Mouse (Mus musculus): ENCODE data around the gene Ccdc85c. TPM values are rescaled to one million over a fixed set of nuclear protein-coding genes. Genes with fewer than 3 reads are reported as not detected.

Ccdc85c gene
- total RNA-seq, 1 experiment from 2014 or later: 2.4 TPM

- no peak for ATAC-seq (replicated peaks; ENCODE audit: low read depth, poor library complexity, severe bottlenecking)
Measured at GRCm38 (mm10) chr12:108223357-108223756, 51.9 kb downstream of the Ccdc85c start.

GRCm38 (mm10) chr12:108221712-108222111 lies 53.5 kb downstream of the Ccdc85c start:
- no peak for ATAC-seq (replicated peaks; ENCODE audit: low read depth, poor library complexity, severe bottlenecking)

DNA sequence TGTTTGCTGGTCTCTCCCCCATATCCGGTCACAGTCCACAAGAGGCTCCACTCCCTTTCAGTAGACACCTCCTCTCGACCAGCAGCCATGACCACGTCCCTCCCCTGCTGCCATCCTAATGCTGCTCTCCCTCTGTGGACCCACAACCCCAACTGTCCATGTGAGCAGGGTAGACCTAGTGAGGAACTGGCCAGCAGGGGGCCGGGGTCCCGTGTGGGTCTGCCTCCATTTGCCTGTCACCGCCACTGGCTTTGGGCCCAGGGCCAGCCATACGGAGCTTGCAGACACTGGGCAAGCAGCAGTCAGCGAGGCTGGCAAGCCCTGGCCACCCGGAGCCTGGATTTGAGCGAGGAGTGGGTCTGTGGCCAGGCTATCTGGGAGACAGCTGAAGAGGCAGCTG lies 54.0 kb downstream of the Ccdc85c start:
- 0 out of 2 replicates have a peak, but pooled peaks have one; percentile 33 for ATAC-seq (replicated peaks; ENCODE audit: low read depth, poor library complexity, severe bottlenecking)

- ATAC-seq (replicated peaks; ENCODE audit: low read depth, poor library complexity, severe bottlenecking): no peak
Measured at GRCm38 (mm10) chr12:108220621-108221020, 54.6 kb downstream of the Ccdc85c start.

DNA sequence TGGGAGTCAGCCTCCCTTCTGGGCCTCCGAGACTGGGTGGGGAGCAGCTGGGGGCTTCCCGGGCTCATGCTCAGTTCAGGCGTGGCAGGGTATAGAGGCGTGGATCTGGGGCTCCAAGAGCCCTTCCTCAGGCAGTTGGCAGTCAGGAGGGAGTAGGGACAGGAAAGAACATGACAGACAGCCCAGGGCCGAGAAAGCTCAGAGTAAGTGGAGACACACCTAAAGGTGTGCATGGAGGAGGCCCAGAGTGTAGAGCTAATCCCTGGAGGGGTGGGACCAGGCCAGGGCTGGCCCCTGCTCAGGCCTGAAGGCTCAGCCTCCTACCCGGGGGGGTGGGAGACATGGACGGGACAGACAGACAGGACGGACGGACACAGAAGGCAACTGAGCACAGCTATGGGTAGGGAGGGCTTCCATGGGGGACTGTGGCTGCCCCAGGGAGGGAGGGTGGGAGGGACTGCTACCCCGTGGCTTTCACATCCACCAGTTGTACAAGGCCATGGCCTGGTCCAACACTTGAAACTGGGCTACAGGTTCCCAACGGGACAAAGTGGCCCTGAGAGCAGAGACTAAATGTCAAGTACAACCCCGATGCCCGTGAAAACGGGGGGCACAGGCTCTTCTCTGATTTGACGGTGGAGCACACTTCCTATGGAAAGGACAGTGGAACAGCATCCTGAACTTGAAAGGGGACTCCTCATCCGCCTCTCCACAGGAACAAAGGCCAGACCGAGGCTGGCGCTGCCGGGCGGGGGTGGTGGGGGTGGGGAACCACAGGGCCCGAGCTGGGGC lies 55.2 kb downstream of the Ccdc85c start:
- ATAC-seq (replicated peaks; ENCODE audit: low read depth, poor library complexity, severe bottlenecking): no peak

DNA sequence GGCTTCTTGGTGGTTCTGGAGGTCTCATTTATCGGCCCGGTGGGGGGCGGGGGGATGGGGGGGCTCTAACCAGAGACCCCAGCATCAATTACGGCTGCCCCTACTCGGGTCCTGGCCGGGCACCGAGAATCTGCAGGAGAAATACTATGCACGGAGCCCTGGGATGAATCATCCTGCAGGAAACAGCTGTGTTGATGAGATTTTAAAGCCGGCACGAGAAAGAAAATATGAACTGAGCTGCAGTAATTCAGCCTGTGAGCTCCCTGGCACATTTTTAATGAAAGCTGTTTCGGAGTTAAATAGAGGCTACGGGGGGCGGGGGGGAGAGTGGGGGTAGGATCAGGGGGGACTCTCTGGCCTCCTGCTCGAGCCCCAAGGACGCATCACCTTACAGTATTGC lies 56.1 kb downstream of the Ccdc85c start:
- ATAC-seq (replicated peaks; ENCODE audit: low read depth, poor library complexity, severe bottlenecking): no peak

GRCm38 (mm10) chr12:108217572-108217971 lies 57.7 kb downstream of the Ccdc85c start:
- peak; percentile 63 for ATAC-seq (replicated peaks; ENCODE audit: low read depth, poor library complexity, severe bottlenecking)

- no peak for ATAC-seq (replicated peaks; ENCODE audit: low read depth, poor library complexity, severe bottlenecking)
Measured at GRCm38 (mm10) chr12:108216611-108217370, 58.4 kb downstream of the Ccdc85c start.

GRCm38 (mm10) chr12:108215090-108215489 lies 60.1 kb downstream of the Ccdc85c start:
- no peak for ATAC-seq (replicated peaks; ENCODE audit: low read depth, poor library complexity, severe bottlenecking)

- ATAC-seq (replicated peaks; ENCODE audit: low read depth, poor library complexity, severe bottlenecking): no peak
Measured at GRCm38 (mm10) chr12:108213090-108214041, 61.9 kb downstream of the Ccdc85c start.

- ATAC-seq (replicated peaks; ENCODE audit: low read depth, poor library complexity, severe bottlenecking): no peak
Measured at GRCm38 (mm10) chr12:108212476-108212875, 62.7 kb downstream of the Ccdc85c start.

GRCm38 (mm10) chr12:108212071-108212470 lies 63.2 kb downstream of the Ccdc85c start:
- ATAC-seq (replicated peaks; ENCODE audit: low read depth, poor library complexity, severe bottlenecking): peak; percentile 31; the same call in 1 of the 2 replicates

GRCm38 (mm10) chr12:108210623-108211022 lies 64.6 kb downstream of the Ccdc85c start:
- no peak for ATAC-seq (replicated peaks; ENCODE audit: low read depth, poor library complexity, severe bottlenecking)

DNA sequence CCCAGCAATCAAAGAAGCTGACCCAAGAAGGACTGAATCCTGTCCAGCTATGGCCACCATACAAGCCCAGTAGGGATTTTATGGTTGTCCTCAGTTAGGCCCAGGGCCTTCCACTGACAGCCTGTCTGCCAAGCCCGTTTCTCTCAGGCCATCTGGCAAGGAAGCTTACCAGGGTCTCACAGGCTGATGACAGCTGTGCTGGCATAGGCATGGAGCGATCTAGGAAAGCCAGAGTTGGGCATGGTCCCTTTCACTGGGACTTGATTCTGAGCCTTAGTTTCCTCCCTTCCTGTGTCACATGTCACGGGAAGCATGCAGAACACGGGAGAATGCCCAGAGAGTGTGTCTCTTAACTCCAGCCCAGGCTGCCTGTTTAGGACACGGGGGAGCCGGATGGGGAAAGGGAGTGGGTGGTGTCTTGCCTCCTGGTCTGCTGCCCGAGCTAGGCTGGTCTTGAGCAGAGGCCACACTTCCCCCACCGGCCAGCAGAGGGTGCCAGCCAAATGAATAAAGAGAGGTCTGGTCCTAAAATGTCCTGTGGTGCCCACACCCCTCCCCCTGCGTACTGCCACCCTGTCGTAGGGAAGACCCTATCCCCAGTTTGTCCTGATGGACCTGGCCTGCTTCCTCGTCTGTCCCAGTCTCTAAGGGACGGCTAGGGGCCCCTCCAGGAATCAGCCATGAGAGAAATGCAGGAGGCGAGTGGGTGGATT lies 66.3 kb downstream of the Ccdc85c start:
- peak; percentile 71 for ATAC-seq (replicated peaks; ENCODE audit: low read depth, poor library complexity, severe bottlenecking)

- no peak for ATAC-seq (replicated peaks; ENCODE audit: low read depth, poor library complexity, severe bottlenecking)
Measured at GRCm38 (mm10) chr12:108208216-108208615, 67.0 kb downstream of the Ccdc85c start.

GRCm38 (mm10) chr12:108206641-108207040 lies 68.6 kb downstream of the Ccdc85c start:
- peak; percentile 67 for ATAC-seq (replicated peaks; ENCODE audit: low read depth, poor library complexity, severe bottlenecking)

- no peak for ATAC-seq (replicated peaks; ENCODE audit: low read depth, poor library complexity, severe bottlenecking)
Measured at GRCm38 (mm10) chr12:108204978-108205377, 70.2 kb downstream of the Ccdc85c start.

DNA sequence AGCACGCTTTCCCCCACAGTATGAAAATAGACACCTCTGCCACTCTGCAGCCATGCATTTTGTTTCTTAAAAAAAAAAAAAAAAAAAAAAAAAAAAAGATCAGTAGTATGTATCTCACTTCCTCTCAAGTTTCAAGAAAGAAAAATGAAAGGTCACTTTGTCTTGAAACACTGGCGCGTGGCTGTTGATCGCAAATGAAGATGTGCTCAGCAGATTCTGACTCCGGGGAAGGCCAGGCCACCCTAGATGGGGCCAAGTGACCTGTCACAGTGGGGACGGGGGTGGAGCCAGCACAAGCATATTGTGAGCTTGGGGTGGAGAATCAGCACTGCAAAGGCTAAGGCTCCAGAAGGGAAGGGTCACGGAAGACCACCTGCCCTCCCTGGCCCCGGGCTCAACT lies 71.3 kb downstream of the Ccdc85c start:
- no peak for ATAC-seq (replicated peaks; ENCODE audit: low read depth, poor library complexity, severe bottlenecking)

GRCm38 (mm10) chr12:108200094-108200493 lies 75.1 kb downstream of the Ccdc85c start:
- no peak for ATAC-seq (replicated peaks; ENCODE audit: low read depth, poor library complexity, severe bottlenecking)

DNA sequence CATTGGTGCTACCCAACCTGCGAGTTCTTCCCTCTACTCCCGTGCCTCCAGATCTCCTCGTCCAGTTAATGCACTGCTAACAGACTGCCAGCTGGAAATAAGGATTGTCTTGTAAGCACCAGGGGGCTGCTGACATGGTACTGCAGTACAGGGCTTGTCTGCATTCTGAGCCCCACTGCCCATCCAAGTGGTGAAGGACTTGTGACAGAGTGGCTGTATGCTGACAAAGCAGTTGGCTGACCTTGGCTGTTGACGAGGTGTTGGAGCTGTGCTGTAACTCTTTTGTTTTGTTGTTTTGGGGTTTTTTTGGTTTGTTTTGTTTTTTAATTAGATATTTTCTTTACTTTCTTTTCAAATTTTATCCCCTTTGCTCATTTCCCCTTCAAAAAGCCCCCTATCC lies 76.8 kb downstream of the Ccdc85c start:
- ATAC-seq (replicated peaks; ENCODE audit: low read depth, poor library complexity, severe bottlenecking): no peak

All from common myeloid progenitor, adult 5-6 weeks (primary cell).